Mouse (Mus musculus): Measurements from ENCODE around the gene Gm15517. TPM values are rescaled to one million over a fixed set of nuclear protein-coding genes. Genes with fewer than 3 reads are reported as not detected.
"Not testable (repeated sequence)": the region's sequence is repeated elsewhere in the genome, so short reads cannot be mapped to it uniquely, and the experiment has no call there.

The Gm15517 gene
- polyA plus RNA-seq, 1 experiment from 2014 or later, result not detected

DNA sequence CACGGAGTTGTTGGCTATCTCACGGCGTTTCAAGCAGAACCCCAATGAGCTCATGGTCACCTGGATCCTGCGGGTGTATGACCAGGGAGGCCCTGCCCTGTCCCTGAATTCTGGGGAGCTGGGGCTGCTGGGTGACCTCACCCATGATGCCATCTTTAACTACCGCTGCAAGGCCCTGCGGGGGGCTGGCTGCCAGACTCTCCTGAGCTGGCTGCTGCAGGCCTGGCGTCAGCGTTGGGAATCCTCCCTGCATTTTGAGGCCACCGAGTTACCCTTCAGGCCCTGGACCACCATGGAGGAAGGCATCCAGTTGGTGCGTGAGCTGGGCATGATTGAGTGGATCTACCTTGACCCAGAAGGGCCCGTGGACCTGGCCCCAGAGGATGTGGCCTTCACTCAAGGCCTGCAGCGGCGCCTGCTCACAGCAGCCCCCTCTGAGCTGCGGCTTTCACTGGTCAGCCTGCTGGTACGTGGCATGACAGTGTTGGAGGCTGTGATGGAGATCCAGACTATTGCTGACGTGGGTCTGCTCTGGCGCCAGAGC, 10.4 kb upstream of the Gm15517 start:
- H3K4me3 ChIP-seq (ENCODE audit: inconsistent target); H3K27ac ChIP-seq: not testable (repeated sequence)
- Histone ChIP-seq H3K36me3 (ENCODE audit: inconsistent target) (peaks cover 17% of the 10 kb centered on the region; the same call in 1 of the 2 replicates), H3K79me2 (ENCODE audit: inconsistent target) (peaks cover 28% of the 10 kb centered on the region)
- 95% methylated on average over 14 of the region's 17 CpGs for WGBS (ENCODE audit: missing documents)

DNA sequence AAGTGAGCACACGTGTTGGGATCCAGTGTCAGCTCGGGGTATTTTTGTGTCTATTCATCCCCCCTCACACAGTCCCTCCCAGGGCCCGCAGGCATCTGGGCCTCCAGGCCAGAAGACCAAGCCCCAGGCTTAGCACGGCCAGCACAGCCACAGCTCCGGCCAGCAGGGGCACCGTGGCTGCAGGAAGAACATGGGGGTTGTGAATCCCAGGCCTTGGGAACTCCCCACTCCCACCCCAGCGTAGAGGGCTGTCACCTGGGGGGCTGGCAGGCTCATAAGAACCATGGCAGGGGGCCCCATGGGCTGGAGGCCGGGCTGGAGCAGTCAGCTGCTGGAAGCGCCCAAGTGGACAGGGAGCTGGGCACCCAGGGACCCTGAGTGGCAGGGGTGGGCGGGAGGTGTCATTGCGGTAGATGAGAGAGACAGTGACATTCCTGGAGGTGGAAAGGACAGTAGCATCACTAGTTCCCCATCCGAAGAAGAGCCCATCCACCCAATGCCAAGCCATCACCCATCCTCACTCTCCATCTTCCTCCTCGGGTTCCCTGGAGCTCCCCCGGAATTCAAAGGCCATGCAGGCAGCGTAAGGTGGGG, 8.1 kb upstream of the Gm15517 start:
- H3K79me2 ChIP-seq (ENCODE audit: inconsistent target), result peaks cover 10% of the 10 kb centered on the region
- WGBS (ENCODE audit: missing documents), result 86% methylated on average over 15 of the region's 15 CpGs
- H3K4me3 ChIP-seq (ENCODE audit: inconsistent target), result no peak overlapping the region
- H3K27ac ChIP-seq, result no peak overlapping the region
- peaks cover 17% of the 10 kb centered on the region; the same call in 1 of the 2 replicates for H3K36me3 ChIP-seq (ENCODE audit: inconsistent target)

DNA sequence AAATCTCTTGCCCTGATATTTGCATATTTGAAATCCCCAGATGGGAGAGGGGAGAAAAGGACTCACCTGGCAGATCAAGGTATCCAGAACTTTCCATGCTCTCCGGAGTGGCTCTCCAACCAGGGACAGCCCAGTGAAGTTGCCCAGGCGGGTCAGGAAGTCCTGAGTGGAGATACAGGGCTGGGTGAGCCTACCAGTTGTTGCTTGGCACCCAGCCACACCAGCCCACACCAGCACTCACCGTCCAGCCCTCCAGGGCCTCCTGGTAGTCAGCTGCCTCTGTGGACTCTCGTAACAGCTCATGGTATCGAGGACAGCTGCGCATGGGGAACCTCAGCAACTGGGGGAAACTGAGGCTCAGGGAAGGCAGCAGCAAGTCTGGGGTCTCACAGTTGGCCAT, 6.3 kb upstream of the Gm15517 start:
- Histone ChIP-seq H3K4me3 (ENCODE audit: inconsistent target) (no peak overlapping the region), H3K27ac (no peak overlapping the region), H3K79me2 (ENCODE audit: inconsistent target) (no peaks in the 10 kb centered on the region), H3K36me3 (ENCODE audit: inconsistent target) (peaks cover 9% of the 10 kb centered on the region; the same call in 1 of the 2 replicates)
- 71% methylated on average over 6 of the region's 6 CpGs for WGBS (ENCODE audit: missing documents)

DNA sequence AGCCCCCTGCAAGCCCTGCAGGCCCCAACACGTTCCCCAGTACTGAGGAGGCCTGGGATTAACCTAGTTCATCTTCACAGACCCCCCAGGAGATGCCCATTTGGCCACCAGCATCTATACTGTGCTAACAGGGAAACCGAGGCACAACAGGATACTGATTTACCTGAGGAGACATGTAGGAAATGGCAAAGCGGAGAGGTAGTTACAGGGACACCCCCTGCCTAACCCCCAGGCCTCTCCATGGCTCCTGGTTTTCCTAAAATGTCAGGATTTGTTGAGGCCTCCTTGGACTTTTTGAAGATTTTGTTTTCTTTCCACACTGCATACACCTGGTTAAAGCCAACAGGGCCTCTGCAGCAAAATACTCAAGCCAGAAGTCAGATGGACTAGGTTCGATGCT, 4.0 kb upstream of the Gm15517 start, which contains the start of gene Acp4:
Acp4 (minus strand) TSS at position 101 of the 400 bp plus-strand sequence.
- Histone ChIP-seq H3K4me3 (ENCODE audit: inconsistent target) (no peak within 1 kb of the TSS), H3K79me2 (ENCODE audit: inconsistent target) (no peaks in the 10 kb centered on the region), H3K36me3 (ENCODE audit: inconsistent target) (no peaks in the 10 kb centered on the region), H3K27ac (no peak within 1 kb of the TSS)
- 86% methylated on average over 4 of the region's 4 CpGs for WGBS (ENCODE audit: missing documents)

DNA sequence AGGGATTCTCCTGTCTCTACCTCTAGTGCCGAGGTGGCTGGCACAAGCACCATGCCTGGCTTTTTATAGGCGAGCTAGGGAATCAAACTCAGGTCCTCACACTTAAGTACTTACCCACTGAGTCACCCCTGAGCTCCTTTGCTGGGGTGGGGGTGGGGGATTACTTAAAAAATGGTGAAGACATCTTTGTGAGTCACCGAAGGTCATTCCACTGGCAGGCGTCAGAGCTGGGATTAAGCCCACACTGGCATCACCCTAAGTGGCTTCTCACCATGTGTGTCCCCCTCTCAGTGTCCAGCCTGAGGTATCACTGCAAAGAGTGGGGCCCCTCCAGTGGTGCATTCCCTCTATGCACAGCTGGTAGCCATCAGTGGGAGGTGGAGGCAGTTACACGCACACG, 837 bp upstream of the Gm15517 start:
- 80% methylated on average over 5 of the region's 6 CpGs for WGBS (ENCODE audit: missing documents)

DNA sequence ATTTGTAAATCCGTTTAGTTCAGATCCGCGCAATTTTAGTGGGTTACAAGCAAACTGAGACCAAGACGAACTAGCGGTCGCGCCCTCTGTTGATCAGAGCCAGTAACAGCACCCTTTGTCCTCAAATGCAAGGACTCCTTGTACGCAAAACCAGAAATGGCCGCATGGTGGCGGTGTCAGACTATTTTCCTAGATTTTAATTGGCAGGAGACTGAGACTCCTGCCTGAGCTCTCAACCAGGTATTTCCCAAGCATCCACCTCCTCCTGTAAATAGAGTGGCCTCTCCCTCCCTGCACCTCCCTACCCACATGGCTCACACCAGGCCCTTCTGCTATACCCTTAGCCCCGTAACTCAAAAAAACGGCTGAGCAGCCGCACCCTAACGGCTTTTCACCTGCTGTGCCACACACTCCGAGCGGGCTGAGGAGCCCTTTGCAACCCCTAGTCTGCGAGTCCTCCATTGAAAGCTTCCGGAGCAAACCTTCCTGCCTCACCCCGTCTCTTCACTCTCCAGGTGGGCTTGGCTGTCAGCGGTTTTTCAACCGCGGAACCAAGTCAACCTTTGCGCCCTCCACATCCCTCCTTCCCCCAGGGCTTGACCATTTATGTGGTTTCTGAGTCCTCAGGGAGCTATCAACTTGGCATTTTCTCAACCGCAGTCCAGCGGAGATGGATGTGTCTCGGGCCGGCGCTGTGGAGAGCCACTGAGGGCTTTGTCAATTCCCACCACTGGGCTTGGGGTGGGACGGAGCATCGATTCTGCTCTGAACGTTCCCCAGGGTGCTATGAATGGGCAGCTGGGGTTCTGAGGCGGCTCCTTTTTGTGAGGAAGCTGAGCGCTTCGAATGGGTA, 1.8 kb downstream of the Gm15517 start:
- H3K4me3 ChIP-seq (ENCODE audit: inconsistent target), result no peak overlapping the region
- WGBS (ENCODE audit: missing documents), result 4% methylated on average over 34 of the region's 34 CpGs
- H3K79me2 ChIP-seq (ENCODE audit: inconsistent target), result no peaks in the 10 kb centered on the region
- no peak overlapping the region for H3K27ac ChIP-seq
- H3K36me3 ChIP-seq (ENCODE audit: inconsistent target), result no peaks in the 10 kb centered on the region

More for the DNA sequence above, 837 bp upstream of the Gm15517 start:
- no peak overlapping the region for H3K27ac ChIP-seq
- H3K79me2 ChIP-seq (ENCODE audit: inconsistent target), result no peaks in the 10 kb centered on the region
- H3K36me3 ChIP-seq (ENCODE audit: inconsistent target), result no peaks in the 10 kb centered on the region
- no peak overlapping the region for H3K4me3 ChIP-seq (ENCODE audit: inconsistent target)

DNA sequence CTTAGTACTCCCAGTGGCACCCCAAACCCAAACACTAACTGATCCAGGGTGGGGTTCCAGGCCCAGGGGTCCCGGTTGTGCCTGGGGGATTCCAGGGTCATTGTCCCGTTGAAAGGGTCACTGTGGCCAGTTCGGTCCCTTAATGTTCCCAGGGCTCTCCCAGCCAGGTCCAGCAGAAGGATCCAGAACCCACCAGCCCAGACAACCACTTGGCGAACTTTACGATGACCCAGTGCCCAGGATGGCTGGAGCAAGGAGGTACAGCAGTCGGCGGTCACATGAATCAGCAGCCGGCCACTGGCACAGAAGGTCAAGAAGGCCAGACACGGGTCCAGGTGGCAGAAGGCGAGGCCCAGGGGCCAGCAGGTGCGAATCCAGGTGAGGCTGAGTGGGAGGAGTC, 6.9 kb downstream of the Gm15517 start:
- Histone ChIP-seq H3K79me2 (ENCODE audit: inconsistent target) (no peaks in the 10 kb centered on the region), H3K27ac (no peak overlapping the region), H3K36me3 (ENCODE audit: inconsistent target) (no peaks in the 10 kb centered on the region), H3K4me3 (ENCODE audit: inconsistent target) (no peak overlapping the region)
- 85% methylated on average over 11 of the region's 11 CpGs for WGBS (ENCODE audit: missing documents)

DNA sequence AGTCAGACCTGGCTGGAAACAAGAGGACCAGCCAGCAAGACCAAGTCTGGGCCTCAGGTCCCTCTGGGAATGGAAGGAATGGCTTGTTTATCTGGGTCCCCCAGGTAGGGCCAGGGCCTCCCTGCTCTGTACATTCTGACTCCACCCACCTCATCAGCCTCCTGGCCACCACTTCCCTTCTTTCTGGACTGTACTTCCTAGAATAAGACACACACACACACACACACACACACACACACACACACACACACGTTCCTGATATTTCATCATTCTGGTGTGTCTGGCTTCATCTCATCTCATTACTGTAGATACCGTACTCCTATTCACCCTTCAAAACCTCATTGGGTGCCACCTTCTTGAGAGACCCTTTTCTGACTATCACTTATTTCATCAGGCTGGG, 8.2 kb downstream of the Gm15517 start:
- 35% methylated on average over 2 of the region's 2 CpGs for WGBS (ENCODE audit: missing documents)
- Histone ChIP-seq H3K36me3 (ENCODE audit: inconsistent target) (no peaks in the 10 kb centered on the region), H3K4me3 (ENCODE audit: inconsistent target) (no peak overlapping the region), H3K79me2 (ENCODE audit: inconsistent target) (no peaks in the 10 kb centered on the region), H3K27ac (no peak overlapping the region)

DNA sequence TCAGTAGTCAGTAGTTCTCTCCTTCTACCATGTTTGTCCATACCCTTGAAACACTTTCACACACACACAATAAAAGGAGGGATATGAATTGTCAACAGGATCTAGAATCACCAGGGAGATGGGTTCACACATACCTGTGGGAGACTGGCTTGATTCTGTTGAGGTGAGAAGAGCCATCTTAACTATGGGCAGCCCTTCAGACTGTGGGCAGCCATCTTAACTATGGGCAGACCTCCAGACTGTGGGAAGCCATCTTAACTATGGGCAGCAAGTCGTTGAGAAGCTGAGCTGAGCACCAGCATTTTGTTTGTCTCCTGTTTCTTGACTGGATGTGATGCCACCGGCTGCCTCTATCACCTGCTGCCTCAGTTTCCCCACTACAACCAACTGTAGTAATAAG, 10.1 kb downstream of the Gm15517 start:
- Histone ChIP-seq H3K36me3 (ENCODE audit: inconsistent target) (no peaks in the 10 kb centered on the region), H3K79me2 (ENCODE audit: inconsistent target) (no peaks in the 10 kb centered on the region), H3K27ac (no peak overlapping the region), H3K4me3 (ENCODE audit: inconsistent target) (no peak overlapping the region)
- WGBS (ENCODE audit: missing documents), result 82% methylated on average over 2 of the region's 2 CpGs

DNA sequence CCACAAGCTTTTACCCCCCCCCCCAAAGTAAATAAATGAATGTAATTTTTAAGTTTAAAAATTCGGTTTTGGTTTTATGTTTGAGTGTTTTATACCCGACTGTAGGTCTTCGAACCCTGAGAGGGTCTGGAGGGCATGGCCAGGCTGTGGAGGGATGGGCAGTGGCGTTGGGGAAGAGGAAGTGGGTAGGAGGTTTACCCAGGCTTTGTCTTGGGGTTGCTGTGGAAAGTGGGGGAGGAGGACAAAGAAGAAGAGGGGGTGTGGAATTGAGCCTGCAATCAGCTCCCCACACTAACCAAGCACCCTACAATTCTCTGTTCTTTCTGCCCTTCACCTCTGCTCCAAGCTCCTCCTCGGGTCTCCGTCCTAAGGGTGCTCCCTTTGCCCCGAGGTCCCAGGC, 11.3 kb downstream of the Gm15517 start:
- no peak overlapping the region for H3K4me3 ChIP-seq (ENCODE audit: inconsistent target)
- no peaks in the 10 kb centered on the region for H3K79me2 ChIP-seq (ENCODE audit: inconsistent target)
- 60% methylated on average over 7 of the region's 7 CpGs for WGBS (ENCODE audit: missing documents)
- no peaks in the 10 kb centered on the region for H3K36me3 ChIP-seq (ENCODE audit: inconsistent target)
- H3K27ac ChIP-seq, result no peak overlapping the region

DNA sequence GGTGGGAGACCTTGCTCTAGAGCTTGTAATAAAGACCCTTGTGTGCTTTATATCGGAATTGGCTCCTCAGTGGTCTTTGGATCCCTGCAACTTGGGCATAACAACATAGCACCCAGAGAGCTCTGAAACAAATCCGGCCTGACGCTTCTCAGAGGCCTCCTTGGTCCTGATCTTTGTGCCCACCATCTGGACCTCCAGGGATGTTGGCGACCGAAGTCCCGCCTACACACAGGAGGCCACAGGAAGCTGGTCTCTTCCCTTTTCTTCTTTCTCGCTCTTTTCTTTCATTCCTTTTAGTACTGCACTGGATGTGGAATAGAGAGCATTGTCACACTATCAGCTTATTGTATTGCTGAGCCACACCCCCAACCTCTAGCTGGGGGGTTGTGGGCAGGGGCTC, 12.2 kb downstream of the Gm15517 start:
- H3K36me3 ChIP-seq (ENCODE audit: inconsistent target), result no peaks in the 10 kb centered on the region
- H3K79me2 ChIP-seq (ENCODE audit: inconsistent target), result no peaks in the 10 kb centered on the region
- no peak overlapping the region for H3K27ac ChIP-seq
- no peak overlapping the region for H3K4me3 ChIP-seq (ENCODE audit: inconsistent target)
- WGBS (ENCODE audit: missing documents), result 74% methylated on average over 7 of the region's 7 CpGs

DNA sequence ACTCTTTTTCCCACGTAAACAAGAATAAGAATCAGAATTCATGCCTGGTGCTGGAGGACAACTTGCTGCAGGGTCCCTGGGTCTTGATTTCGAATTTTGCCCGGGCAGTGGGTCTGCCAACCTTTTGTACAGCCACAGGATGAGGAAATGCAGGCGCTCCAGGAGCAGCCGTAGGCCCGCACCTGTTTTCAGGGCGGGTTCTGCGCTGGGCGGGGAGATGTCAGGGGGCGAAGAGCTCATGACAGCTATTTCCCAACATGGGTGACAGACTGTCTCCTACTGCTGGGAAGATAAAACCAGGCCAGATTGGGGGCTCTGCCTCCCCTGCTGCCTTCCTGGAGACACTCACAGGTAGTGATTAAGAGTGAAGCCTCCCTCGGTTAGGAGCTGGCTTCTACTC, 12.8 kb downstream of the Gm15517 start:
- Histone ChIP-seq H3K4me3 (ENCODE audit: inconsistent target) (no peak overlapping the region), H3K27ac (no peak overlapping the region), H3K79me2 (ENCODE audit: inconsistent target) (no peaks in the 10 kb centered on the region), H3K36me3 (ENCODE audit: inconsistent target) (no peaks in the 10 kb centered on the region)
- 69% methylated on average over 11 of the region's 11 CpGs for WGBS (ENCODE audit: missing documents)

DNA sequence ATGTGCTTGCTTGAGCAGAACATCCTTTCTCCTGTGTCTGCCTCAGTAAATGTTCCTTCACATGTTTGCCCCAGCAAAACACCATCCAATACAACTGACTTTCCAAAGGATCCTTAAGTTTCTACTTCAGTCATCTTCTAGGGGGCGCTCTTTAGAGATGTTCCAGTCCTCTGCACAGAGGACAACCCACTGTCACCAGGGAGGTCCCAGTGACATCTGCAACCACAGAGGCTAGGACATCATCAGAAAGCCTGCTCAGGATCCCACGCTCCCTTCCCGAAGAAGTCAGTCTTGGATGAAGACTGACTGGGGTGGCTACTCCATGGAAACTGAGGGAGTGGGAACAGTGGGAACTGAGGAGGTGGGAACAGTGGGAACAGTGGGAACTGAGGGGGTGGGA, 14.3 kb downstream of the Gm15517 start:
- Histone ChIP-seq H3K4me3 (ENCODE audit: inconsistent target) (no peak overlapping the region), H3K36me3 (ENCODE audit: inconsistent target) (no peaks in the 10 kb centered on the region), H3K27ac (no peak overlapping the region), H3K79me2 (ENCODE audit: inconsistent target) (no peaks in the 10 kb centered on the region)
- 85% methylated on average over 3 of the region's 3 CpGs for WGBS (ENCODE audit: missing documents)

DNA sequence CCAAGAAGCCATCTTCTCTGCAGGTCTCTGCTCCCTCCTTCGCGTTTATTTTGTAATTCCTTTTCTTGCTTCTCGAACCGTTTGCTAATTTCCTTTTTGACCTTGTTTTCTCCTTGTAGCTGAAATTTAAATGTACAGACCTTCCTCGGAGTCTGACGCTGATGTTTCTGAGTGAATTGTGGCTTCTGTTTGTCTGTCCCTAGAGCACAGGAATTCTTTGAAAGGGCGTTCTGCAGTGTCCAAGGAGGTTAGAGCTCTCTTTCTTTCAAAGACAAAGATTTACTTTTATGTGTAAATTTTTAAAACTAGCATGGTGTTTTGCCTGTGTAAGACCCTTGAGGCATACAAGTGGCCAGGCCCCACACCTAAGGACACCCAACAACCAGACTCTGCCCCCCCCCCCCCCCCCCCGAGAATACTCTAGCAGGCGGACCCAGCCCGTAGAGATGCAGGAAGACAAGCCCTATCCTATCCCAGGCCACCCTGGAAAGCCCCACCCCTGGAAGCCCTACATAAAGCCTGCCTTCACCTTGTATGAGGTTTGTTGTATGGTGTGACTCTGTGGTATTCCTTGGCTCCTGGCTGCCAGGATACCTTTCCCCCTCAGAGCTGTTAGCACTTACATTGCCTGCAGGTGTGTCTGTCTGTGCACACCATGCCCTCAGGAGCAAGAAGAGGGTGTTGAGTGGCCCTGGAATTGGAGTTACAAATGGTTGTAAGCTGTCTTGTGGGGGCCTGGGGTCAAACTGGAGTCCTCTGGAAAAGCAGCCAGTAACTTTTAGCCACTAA, 15.4 kb downstream of the Gm15517 start:
- no peaks in the 10 kb centered on the region for H3K79me2 ChIP-seq (ENCODE audit: inconsistent target)
- H3K36me3 ChIP-seq (ENCODE audit: inconsistent target), result no peaks in the 10 kb centered on the region
- no peak overlapping the region for H3K4me3 ChIP-seq (ENCODE audit: inconsistent target)
- WGBS (ENCODE audit: missing documents), result 85% methylated on average over 7 of the region's 10 CpGs
- no peak overlapping the region for H3K27ac ChIP-seq

All from macrophage (primary cell).